Mouse (Mus musculus): ENCODE results near the gene Ogfod3.

The Ogfod3 gene

GRCm38 (mm10) chr11:121200781-121201180, 3.7 kb downstream of the Ogfod3 start:
- intact Hi-C loops (cut with DNase I) = no loop called here

GRCm38 (mm10) chr11:121199851-121200250, 4.7 kb downstream of the Ogfod3 start:
- intact Hi-C loops (cut with DNase I) = no loop called here

DNA sequence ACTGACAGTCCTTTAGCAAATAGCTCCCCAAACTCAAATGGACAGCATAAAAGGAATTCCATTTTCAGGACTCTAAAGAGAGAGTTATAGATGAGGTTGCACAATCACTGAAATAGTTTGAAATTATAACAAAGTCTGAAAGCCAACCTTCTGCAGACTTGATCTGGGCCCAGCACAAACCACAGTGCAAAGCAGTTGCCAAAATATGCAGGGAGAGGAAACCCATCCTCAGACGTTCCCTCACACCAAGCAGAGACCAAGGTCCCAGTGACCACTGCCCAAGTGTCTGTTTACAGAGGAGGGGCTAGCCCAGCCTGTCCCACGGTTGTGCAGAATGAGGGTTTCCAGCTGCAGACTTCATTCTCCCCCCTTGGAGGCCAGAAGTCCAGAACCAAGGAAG, 5.9 kb downstream of the Ogfod3 start:
- intact Hi-C loops (cut with DNase I) = no loop called here

DNA sequence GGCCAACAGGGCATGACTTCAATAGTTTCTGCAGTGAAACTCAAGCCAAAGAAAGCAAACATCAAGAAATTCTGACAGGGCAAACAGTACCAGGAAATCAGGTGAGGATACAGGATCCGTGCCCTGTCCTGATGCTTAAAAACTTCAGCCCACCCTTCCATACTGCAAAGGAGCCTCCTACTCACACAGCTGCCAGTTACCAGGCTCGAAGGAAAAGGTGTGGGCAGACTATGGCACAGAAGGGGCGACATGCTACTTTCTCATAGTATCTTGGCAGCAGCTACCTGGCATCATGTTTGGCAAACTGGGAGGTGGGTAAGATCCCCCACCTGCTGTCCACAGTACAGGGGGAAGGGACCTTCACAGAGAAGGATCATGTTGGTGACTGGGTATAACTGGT, 11.1 kb downstream of the Ogfod3 start:
- intact Hi-C loops (cut with DNase I) = no loop called here

- intact Hi-C loops (cut with DNase I) = no loop called here
Measured at GRCm38 (mm10) chr11:121192742-121193141, 11.8 kb downstream of the Ogfod3 start.

DNA sequence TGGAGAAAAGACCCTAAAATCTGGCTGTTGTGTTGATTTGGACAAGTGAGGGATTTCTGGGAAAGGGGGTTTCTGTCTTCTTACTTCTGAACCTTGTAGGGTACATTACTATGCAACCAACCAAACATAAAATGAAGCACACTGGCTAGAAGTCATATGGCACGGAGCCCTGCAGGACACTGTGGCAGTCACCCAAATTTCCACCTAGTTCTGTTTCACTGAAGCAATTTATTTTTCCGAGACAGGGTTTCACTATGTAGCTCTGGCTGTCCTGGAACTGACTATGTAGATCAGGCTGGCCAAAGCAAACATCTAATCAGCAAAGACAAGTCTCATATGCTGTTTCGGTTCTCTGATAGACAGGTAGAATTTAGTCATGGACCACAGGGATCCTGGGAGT, 14.8 kb downstream of the Ogfod3 start:
- intact Hi-C loops (cut with DNase I) = no loop called here

GRCm38 (mm10) chr11:121176285-121177270, 27.9 kb downstream of the Ogfod3 start:
- intact Hi-C loops (cut with DNase I) = no loop called here

GRCm38 (mm10) chr11:121174234-121174633, 30.3 kb downstream of the Ogfod3 start:
- intact Hi-C loops (cut with DNase I) = no loop called here

- intact Hi-C loops (cut with DNase I) = no loop called here
Measured at GRCm38 (mm10) chr11:121173203-121173602, 31.3 kb downstream of the Ogfod3 start.

GRCm38 (mm10) chr11:121163751-121164150, 40.8 kb downstream of the Ogfod3 start:
- intact Hi-C loops (cut with DNase I) = no loop called here

- intact Hi-C loops (cut with DNase I) = no loop called here
Measured at GRCm38 (mm10) chr11:121160636-121161346, 43.7 kb downstream of the Ogfod3 start.

DNA sequence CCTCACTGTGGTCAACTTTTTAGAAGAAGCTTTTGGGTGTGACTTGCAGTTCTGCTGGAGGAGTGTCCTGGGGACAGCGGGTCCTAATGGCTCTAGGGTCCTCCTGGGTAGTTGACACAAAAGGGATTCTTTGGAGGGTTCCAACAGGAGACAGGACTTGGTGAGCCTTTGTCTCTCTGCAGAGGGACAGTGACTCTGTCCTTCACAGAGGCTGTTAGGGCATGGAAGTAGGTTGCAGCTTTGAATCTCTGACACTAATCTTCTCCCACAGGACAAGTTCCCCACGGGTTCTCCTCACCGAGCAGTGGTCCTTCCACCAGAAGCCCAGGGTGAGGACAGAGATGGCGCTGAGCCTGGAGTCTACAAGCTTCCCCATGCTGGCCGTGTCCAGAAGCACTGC, 44.5 kb downstream of the Ogfod3 start, which contains the start of gene Uts2r:
Uts2r (plus strand) TSS at position 301 of the 400 bp plus-strand sequence.
- intact Hi-C loops (cut with DNase I) = no loop called here

DNA sequence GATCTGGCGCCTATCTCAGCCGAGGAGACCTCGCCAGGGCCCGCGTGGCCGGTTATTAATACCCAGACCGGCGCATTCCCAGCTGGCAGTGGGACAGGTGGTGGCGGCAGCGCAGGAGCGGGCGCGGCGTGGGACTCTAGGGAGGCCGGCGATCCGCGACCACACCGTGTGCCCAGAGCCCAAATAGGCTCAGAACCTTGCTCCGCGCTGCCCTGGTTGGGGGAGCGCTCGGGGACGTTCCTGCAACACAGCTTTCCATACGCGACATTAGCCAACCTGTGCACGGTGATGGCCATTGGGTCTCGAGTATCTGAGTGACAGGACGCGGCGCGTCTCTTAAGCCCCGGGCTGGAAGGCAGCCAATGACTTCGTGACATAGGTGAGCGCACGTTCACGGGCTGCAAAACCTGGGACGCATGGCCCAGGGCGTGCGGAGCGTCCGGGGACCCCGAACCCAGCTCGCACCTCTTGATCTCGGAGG, 48.1 kb downstream of the Ogfod3 start:
- intact Hi-C loops (cut with DNase I) = no loop called here

DNA sequence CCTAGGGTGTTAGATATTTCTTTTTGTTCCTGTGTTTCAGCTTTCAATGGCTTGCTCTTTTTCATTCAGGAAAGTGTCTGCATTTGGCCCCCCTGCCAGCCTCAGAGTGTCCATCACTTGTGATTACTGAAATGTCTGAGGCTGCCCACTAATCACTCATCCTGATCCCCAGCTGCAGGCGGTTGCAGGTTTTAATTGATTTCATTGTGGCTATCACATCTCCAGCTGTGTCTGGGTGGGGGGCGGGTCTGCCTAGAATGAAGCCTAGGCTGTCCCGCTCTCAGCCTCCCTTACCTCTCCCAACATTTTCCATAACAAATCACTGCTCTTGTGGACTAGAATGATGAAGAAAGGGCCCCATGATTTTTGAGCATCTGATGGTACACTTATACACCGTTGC, 50.3 kb downstream of the Ogfod3 start:
- intact Hi-C loops (cut with DNase I) = no loop called here

- intact Hi-C loops (cut with DNase I) = no loop called here
Measured at GRCm38 (mm10) chr11:121148193-121148592, 56.3 kb downstream of the Ogfod3 start.

DNA sequence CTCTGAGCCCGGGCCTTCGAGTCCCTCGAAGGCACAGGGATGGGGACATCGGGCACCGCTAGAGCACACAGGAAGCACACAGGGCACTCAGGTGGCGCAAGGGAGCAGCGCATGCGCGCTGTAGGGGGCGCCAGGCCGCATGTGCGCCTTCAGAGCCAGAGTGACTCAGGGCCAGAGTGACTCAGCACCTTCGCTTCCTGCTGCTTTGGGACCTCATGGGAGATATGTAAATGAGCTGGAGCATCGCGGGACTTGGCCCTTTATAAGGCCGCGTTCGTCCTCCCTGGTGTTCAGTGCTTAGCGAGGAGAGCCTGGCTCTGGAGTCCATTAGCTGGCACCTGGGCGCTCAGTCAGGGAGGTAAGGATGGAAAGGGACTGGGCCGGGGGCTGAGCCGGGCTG, 58.6 kb downstream of the Ogfod3 start, which contains the start of gene Tex19.1:
Tex19.1 (plus strand) TSS at position 279 of the 400 bp plus-strand sequence.
- intact Hi-C loops (cut with DNase I) = no loop called here

- intact Hi-C loops (cut with DNase I) = no loop called here
Measured at GRCm38 (mm10) chr11:121143325-121144015, 61.0 kb downstream of the Ogfod3 start.

DNA sequence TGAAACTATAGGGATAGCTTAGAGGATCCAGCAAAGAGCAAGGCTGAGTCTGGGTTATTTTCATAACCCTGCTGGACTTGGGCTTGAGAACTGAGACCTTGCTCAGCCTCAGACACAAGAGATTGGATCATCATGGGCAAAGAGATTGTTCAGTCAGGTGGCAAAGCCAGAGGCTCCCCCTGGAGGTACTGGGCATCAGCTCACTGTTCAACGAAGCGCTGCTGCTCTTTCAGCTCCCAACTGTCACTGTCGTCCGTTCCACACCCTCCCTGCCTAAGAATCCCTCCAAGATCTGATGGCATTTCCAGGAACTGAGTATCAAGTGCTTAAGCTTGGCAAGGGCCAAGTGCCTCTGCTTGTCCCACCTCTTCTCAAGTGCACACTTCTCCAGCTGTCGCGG, 65.8 kb downstream of the Ogfod3 start:
- intact Hi-C loops (cut with DNase I) = no loop called here

DNA sequence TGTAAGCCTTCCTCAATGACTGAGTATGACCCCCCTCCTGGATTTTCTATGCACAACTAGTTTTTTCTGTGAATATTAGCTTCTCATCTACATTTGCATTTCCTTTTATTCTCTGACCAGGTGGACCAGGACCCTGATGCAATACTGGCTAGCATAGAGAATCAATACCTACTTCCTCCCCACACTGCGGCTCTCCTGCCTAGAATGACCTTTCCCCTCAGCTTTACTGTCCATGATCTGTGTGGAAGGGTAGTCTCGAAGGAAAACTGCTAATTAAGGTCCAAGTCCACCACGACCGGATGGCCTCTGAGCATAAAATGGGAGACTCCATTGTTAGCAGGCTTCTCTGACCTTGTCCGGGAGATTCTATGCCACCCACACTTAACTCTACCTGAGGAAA, 66.8 kb downstream of the Ogfod3 start:
- intact Hi-C loops (cut with DNase I) = no loop called here

- intact Hi-C loops (cut with DNase I) = no loop called here
Measured at GRCm38 (mm10) chr11:121134600-121134999, 69.9 kb downstream of the Ogfod3 start.

GRCm38 (mm10) chr11:121129616-121130015, 74.9 kb downstream of the Ogfod3 start:
- intact Hi-C loops (cut with DNase I) = loop anchor here (5.0 kb wide), 2 partner anchors 62 to 112 kb away; no protein-coding TSS in a partner anchor

All from adrenal gland (tissue).